Mouse (Mus musculus) stomach, embryonic 16.5 days (tissue): ENCODE measurements around the gene Usp5. TPM values are rescaled to one million over a fixed set of nuclear protein-coding genes. Genes with fewer than 3 reads are reported as not detected.
"Not testable (repeated sequence)": the region's sequence is repeated elsewhere in the genome, so short reads cannot be mapped to it uniquely, and the experiment has no call there.

ENCODE experiments used
- ATAC-seq: fragments of 200-750 bp; cut with Nextera tagmentation; 2 replicates; pipeline ENCODE4 v1.8.0; 2017; ENCODE audit warnings: moderate number of reproducible peaks, moderate TSS enrichment; ENCODE audit not compliant: insufficient read depth, low FRiP score
- H3K27ac ChIP-seq: fragments of 300-500 bp; sonication (generic); 2 replicates; pipeline ENCODE4 v1.5.1; 2014; ENCODE audit warnings: low read length
- H3K27me3 ChIP-seq: fragments of 300-500 bp; sonication (generic); 2 replicates; pipeline ENCODE4 v1.6.1; 2014; ENCODE audit warnings: low read length, control low read depth, mixed read lengths; ENCODE audit not compliant: control insufficient read depth, insufficient read depth
- H3K36me3 ChIP-seq: fragments of 300-500 bp; sonication (generic); 2 replicates; pipeline ENCODE4 v1.6.1; 2014; ENCODE audit warnings: low read length; ENCODE audit not compliant: control insufficient read depth, insufficient read depth
- H3K4me1 ChIP-seq: fragments of 300-500 bp; sonication (generic); 2 replicates; pipeline ENCODE4 v1.6.1; 2014; ENCODE audit warnings: low read length, control low read depth, mixed read lengths; ENCODE audit not compliant: control insufficient read depth, insufficient read depth
- H3K4me2 ChIP-seq: fragments of 300-500 bp; sonication (generic); 2 replicates; pipeline ENCODE4 v1.6.1; 2014; ENCODE audit warnings: low read depth, low read length, mixed read lengths
- H3K4me3 ChIP-seq: fragments of 300-500 bp; sonication (generic); replicated peaks from 2 replicates; pipeline ENCODE4 v1.5.1; 2014; ENCODE audit warnings: mild to moderate bottlenecking, low read length
- H3K9ac ChIP-seq: fragments of 300-500 bp; sonication (generic); 2 replicates; pipeline ENCODE4 v1.6.1; 2014; ENCODE audit warnings: low read length
- H3K9me3 ChIP-seq: fragments of 300-500 bp; sonication (generic); replicated peaks from 2 replicates; pipeline ENCODE4 v1.6.1; 2016; ENCODE audit warnings: low read length, control low read depth; ENCODE audit not compliant: control insufficient read depth
- WGBS: fragments of 180-500 bp; shearing (Covaris S2); extraction: QIAGEN DNeasy Blood & Tissue Kit; methylation state at CpG from one replicate; pipeline ENCODE4 v1.1.7; 2014; 5-methylcytosine and 5-hydroxymethylcytosine counted together
- polyA plus RNA-seq: library from polyadenylated mRNA; unstranded; fragments of >200 nt; fragmentation: Nextera tagmentation; extraction: Ambion mirVana; gene quantifications from 2 replicates; pipeline ENCODE4 v1.2.1, GENCODE M21; 2015

Gene Usp5
- polyA plus RNA-seq, 1 experiment from 2014 or later, result 128 TPM

GRCm38 (mm10) chr6:124809052-124809774 lies 20.1 kb downstream of the Usp5 start:
- H3K27ac ChIP-seq, result peak overlapping the region; percentile 96
- H3K27me3 ChIP-seq, result no peaks in the 10 kb centered on the region
- ATAC-seq, result peak; percentile 14; the same call in 1 of the 2 replicates
- H3K36me3 ChIP-seq, result 0 out of 2 replicates have a peak, but pooled peaks cover 7% of the 10 kb centered on the region
- H3K9ac ChIP-seq, result peak overlapping the region; percentile 81
- peak overlapping the region; percentile 66 for H3K4me3 ChIP-seq
- no peaks in the 10 kb centered on the region for H3K9me3 ChIP-seq
- H3K4me2 ChIP-seq, result peak overlapping the region; percentile 93
- peaks cover 34% of the 10 kb centered on the region for H3K4me1 ChIP-seq
- under 1% methylated on average over 35 of the region's 35 CpGs for WGBS

GRCm38 (mm10) chr6:124808358-124809012 lies 20.8 kb downstream of the Usp5 start, which contains the start of gene Spsb2:
Gene Spsb2 (plus strand): TSS chr6:124808661.
- Histone ChIP-seq H3K4me2 (peak within 1 kb of the TSS; percentile 93), H3K9ac (peak within 1 kb of the TSS; percentile 81), H3K36me3 (0 out of 2 replicates have a peak, but pooled peaks cover 7% of the 10 kb centered on the region), H3K4me1 (peaks cover 33% of the 10 kb centered on the region), H3K4me3 (peak within 1 kb of the TSS; percentile 66), H3K27me3 (no peaks in the 10 kb centered on the region), H3K27ac (peak within 1 kb of the TSS; percentile 96), H3K9me3 (no peaks in the 10 kb centered on the region)
- peak; percentile 65 for ATAC-seq
- 2% methylated on average over 29 of the region's 29 CpGs for WGBS

- WGBS, result 64% methylated on average over 6 of the region's 6 CpGs
These were observed 21.3 kb downstream of the Usp5 start for GRCm38 (mm10) chr6:124807986-124808357.

GRCm38 (mm10) chr6:124807366-124807765 lies 21.9 kb downstream of the Usp5 start:
- no peaks in the 10 kb centered on the region for H3K9me3 ChIP-seq
- H3K36me3 ChIP-seq, result 0 out of 2 replicates have a peak, but pooled peaks cover 7% of the 10 kb centered on the region
- H3K27me3 ChIP-seq, result no peaks in the 10 kb centered on the region
- H3K4me1 ChIP-seq, result peaks cover 26% of the 10 kb centered on the region
- no peak overlapping the region for H3K4me2 ChIP-seq
- no peak overlapping the region; the same call in 1 of the 2 replicates for H3K9ac ChIP-seq
- H3K27ac ChIP-seq, result no peak overlapping the region; the same call in 1 of the 2 replicates
- 83% methylated on average over 4 of the region's 4 CpGs for WGBS
- no peak overlapping the region for H3K4me3 ChIP-seq
- no peak for ATAC-seq

More at GRCm38 (mm10) chr6:124807986-124808357, 21.3 kb downstream of the Usp5 start:
- Histone ChIP-seq H3K4me3 (peak overlapping the region; percentile 66), H3K9ac (peak overlapping the region; percentile 81), H3K9me3 (no peaks in the 10 kb centered on the region), H3K4me1 (peaks cover 32% of the 10 kb centered on the region), H3K4me2 (peak overlapping the region; percentile 93), H3K27ac (peak overlapping the region; percentile 96), H3K27me3 (no peaks in the 10 kb centered on the region), H3K36me3 (0 out of 2 replicates have a peak, but pooled peaks cover 7% of the 10 kb centered on the region)
- no peak for ATAC-seq

- H3K4me2 ChIP-seq, result peak overlapping the region; percentile 77
- WGBS, result 76% methylated on average over 7 of the region's 7 CpGs
- 0 out of 2 replicates have a peak, but pooled peaks cover 1% of the 10 kb centered on the region for H3K36me3 ChIP-seq
- H3K9me3 ChIP-seq, result no peaks in the 10 kb centered on the region
- H3K4me1 ChIP-seq, result peaks cover 21% of the 10 kb centered on the region
- H3K27me3 ChIP-seq, result no peaks in the 10 kb centered on the region
- ATAC-seq, result no peak
- peak overlapping the region; percentile 98 for H3K27ac ChIP-seq
- peak overlapping the region; percentile 56; the same call in 1 of the 2 replicates for H3K4me3 ChIP-seq
- peak overlapping the region; percentile 52; the same call in 1 of the 2 replicates for H3K9ac ChIP-seq
These were observed 22.7 kb downstream of the Usp5 start for GRCm38 (mm10) chr6:124806446-124807140.

GRCm38 (mm10) chr6:124805341-124806321 lies 23.7 kb downstream of the Usp5 start:
- no peaks in the 10 kb centered on the region for H3K9me3 ChIP-seq
- H3K27ac ChIP-seq, result peak overlapping the region; percentile 98
- H3K4me3 ChIP-seq, result peak overlapping the region; percentile 56
- no peaks in the 10 kb centered on the region for H3K36me3 ChIP-seq
- ATAC-seq, result peak; percentile 85
- H3K4me1 ChIP-seq, result peaks cover 21% of the 10 kb centered on the region
- H3K27me3 ChIP-seq, result no peaks in the 10 kb centered on the region
- H3K9ac ChIP-seq, result peak overlapping the region; percentile 72
- H3K4me2 ChIP-seq, result peak overlapping the region; percentile 77
- WGBS, result 1% methylated on average over 34 of the region's 34 CpGs

GRCm38 (mm10) chr6:124804341-124804740 lies 24.9 kb downstream of the Usp5 start:
- Histone ChIP-seq H3K27ac (no peak overlapping the region), H3K9me3 (no peaks in the 10 kb centered on the region)
- WGBS, result 82% methylated on average over 3 of the region's 3 CpGs

GRCm38 (mm10) chr6:124803691-124804090 lies 25.6 kb downstream of the Usp5 start:
- H3K4me2 ChIP-seq, H3K4me3 ChIP-seq, H3K27me3 ChIP-seq, ATAC-seq, H3K36me3 ChIP-seq, H3K9ac ChIP-seq, H3K27ac ChIP-seq, H3K9me3 ChIP-seq: not testable (repeated sequence)
- 92% methylated on average over 4 of the region's 4 CpGs for WGBS
- peaks cover 12% of the 10 kb centered on the region for H3K4me1 ChIP-seq

More at GRCm38 (mm10) chr6:124804341-124804740, 24.9 kb downstream of the Usp5 start:
- no peak for ATAC-seq
- no peak overlapping the region for H3K9ac ChIP-seq
- H3K4me3 ChIP-seq, result no peak overlapping the region
- peaks cover 12% of the 10 kb centered on the region for H3K4me1 ChIP-seq
- no peak overlapping the region for H3K4me2 ChIP-seq
- no peaks in the 10 kb centered on the region for H3K36me3 ChIP-seq
- H3K27me3 ChIP-seq, result no peaks in the 10 kb centered on the region
